Mouse (Mus musculus) adrenal gland (tissue): Measurements from ENCODE around the gene Yaf2.
"Not testable (repeated sequence)": the region's sequence is repeated elsewhere in the genome, so short reads cannot be mapped to it uniquely, and the experiment has no call there.

ENCODE experiments used
- intact Hi-C: fragments of 180-260 bp; cut with DNase I; formaldehyde crosslinking; loops from one replicate; pipeline ENCODE4 v1.15.1; 2025
- long read RNA-seq, 2 experiments: library from polyadenylated mRNA; unstranded; transcript quantifications; one replicate each; pipeline ENCODE4 v2.0.0; 2020; ENCODE audit warnings: borderline replicate concordance in 1 of 2; ENCODE audit not compliant: insufficient replicate concordance in 1 of 2

The Yaf2 gene
- long read RNA-seq, experiment 1, transcript Yaf2-202 (5 exons, 1,870 nt): minor isoform, 27 of 71 reads
- long read RNA-seq, experiment 1, transcript Yaf2-201 (4 exons, 1,676 nt): major isoform, 34 of 71 reads
- long read RNA-seq, experiment 1, partial matches to known transcripts: 8 of 71 reads
- long read RNA-seq, experiment 1, other reads (novel, unspliced or antisense): 2 of 71 reads
- long read RNA-seq, experiment 2, transcript Yaf2-202 (5 exons, 1,870 nt): minor isoform, 24 of 75 reads
- long read RNA-seq, experiment 2, transcript Yaf2-201 (4 exons, 1,676 nt): major isoform, 39 of 75 reads
- long read RNA-seq, experiment 2, partial matches to known transcripts: 11 of 75 reads
- long read RNA-seq, experiment 2, other reads (novel, unspliced or antisense): 1 of 75 reads

DNA sequence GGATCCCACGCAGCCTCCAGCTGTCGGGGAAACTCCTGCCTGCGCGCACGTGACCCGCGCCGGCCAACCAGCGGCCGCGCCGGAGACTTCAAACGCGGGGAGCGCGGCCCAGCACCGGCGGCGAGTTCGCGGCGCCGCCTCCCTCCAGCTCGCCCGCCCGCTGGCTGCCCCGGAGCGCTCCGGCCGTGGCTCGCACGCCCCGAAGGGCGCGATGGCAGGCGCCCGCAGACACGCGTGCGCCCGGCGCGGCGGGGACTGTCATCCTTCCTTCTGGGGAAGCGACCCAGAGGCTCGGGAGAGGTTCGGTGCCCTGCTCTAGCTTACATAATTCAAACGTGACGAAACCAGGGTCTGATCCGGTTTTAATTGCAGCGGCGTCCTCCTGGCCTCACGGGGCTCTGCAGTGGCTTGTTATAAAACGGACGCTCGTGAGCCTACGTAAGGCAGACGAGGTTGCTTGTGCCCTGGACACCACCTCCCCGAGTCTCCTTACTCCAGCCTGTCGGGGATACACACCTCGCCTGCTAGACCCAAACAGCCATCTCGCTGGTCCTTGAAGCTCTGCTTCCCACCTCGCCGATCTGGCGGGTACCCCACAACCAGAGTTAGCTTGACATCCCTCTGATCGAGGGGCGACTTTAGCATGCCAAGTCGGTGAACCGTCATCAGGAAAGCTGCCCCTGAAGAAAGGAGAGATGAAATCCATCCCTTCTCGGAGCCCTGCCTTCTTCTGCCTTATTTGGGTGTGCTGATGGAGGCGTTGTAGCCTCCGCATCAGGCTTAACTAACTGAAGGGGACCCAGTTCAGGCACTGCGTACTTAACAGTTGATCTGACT is at the start of gene Yaf2:
Gene Yaf2, minus strand, starts transcription at position 11 of the 837 bp plus-strand sequence.
- intact Hi-C loops: loop anchor here (5.0 kb wide), 2 partner anchors 60 kb away; partner anchors contain the start of genes Gxylt1, Pphln1 and Zcrb1

DNA sequence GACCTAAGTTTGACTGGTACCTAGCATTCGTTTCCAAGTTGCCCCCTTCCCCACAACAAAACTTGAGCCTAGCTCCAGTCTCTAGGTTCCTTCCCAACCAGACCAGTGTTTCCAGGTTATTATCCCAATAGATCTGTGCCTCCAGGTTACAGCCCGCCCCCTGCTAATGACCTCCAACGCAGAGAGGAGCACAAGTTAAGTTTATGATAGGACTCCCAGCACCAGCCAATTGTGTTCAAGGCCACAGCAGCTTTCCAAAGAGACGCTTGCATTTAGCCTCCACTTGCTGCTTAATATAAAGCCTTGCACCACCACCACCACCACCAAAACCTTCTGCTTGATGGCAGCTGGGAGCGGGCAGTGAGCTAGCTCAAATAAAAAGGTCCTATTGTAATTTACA is 44.6 kb upstream of the Yaf2 start:
- intact Hi-C loops: no loop called here

DNA sequence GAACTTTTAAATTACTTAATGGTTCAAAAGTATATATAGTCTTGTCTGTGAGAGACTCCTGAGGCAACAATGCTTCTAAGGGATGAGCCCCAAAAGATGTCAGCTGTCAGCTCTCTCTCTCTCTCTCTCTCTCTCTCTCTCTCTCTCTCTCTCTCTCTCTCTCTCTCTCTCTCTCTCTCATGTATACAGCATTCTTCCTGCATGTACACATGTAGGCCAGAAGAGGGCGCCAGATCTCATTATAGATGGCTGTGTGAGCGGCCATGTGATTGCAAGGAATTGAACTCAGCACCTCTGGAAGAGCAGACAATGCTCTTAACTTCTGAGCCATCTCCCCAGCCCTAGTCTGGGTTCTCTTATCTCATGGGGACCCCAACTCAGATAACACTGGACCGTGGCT is 42.4 kb upstream of the Yaf2 start:
- intact Hi-C loops: no loop called here

DNA sequence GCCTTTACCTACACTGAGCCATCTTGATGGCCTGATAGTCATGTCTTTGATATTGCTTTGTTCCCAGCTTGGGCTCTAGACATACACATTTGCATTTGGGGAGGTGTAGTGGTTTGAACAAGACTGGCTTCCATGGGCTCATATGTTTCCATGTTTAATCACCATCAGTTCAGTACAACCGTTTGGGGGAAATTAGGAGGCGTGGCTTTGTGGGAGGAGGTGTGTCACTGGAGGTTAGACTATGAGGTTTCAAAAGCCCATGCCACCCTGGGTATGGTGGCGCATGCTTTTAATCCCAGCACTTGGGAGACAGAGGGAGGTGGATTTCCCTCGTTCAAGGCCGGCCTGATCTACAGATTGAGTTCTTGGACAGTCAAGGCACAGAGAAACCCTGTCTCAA is 39.0 kb upstream of the Yaf2 start:
- intact Hi-C loops: no loop called here

DNA sequence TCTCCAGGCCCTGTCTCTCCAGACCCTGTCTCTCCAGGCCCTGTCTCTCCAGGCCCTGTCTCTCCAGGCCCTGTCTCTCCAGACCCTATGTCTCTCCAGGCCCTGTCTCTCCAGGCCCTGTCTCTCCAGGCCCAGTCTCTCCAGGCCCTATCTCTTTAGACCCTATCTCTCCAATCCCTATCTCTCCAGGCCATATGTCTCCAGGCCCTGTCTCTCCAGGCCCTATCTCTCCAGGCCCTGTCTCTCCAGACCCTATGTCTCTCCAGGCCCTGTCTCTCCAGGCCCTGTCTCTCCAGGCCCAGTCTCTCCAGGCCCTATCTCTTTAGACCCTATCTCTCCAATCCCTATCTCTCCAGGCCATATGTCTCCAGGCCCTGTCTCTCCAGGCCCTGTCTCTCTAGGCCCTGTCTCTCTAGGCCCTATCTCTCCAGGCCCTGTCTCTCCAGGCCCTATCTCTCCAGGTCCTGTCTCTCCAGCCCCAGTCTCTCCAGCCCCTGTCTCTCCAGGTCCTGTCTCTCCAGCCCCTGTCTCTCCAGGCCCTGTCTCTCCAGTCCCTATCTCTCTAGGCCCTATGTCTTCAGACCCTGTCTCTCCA is 35.9 kb upstream of the Yaf2 start:
- intact Hi-C loops: not testable (repeated sequence)

DNA sequence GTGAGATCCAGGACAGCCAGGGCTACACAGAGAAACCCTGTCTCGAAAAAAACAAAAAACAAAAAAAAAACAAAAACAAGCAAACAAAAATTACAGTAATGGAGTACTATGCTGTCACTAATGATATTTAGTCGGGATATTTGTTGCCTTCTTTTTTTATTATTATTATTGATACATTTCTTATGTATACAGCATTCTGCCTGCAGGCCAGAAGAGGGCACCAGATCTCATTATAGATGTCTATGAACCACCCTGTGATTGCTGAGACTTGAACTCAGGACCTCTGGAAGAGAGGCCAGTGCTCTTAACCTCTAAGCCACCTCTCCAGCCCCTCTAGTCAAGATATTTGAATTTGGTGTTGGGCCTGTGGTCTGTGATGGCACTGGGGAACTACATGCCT is 35.1 kb upstream of the Yaf2 start:
- intact Hi-C loops: no loop called here

DNA sequence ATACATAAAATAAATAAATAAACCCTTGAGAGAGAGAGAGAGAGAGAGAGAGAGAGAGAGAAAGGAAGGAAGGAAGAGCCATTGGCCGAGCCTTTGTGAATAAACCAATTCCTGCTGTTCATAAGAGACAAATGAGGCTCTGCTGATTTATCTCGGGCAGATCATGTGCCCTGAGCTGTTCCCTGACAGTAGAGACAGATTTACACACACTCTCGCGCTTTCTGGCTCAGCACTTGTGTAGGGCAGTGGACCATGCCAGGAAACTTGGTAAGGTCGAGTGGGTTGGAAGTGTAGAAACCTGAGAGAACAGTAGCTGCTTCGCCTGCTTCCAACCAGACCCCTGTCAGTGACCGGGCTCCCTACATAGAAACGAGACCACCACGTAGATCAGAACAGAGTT is 31.8 kb upstream of the Yaf2 start:
- intact Hi-C loops: no loop called here

DNA sequence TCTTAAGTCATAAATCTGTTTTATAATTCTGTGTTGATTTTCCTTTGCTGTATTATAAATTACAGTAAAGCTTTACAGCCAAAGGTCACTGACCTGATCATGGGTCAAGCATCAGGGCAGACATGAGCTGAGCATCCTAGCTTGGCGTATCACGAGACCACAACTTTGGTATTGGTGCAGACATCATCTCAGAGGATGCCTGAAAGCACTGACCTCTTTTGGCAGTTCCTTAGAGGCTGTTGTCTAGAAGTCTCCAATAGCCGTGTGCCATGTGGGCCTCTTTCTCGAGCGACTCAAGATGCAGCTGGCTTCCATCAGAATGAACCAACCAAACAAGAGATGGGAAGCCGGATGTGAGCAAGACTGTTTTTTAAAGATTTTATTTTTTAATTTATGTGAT is 28.8 kb upstream of the Yaf2 start:
- intact Hi-C loops: no loop called here

DNA sequence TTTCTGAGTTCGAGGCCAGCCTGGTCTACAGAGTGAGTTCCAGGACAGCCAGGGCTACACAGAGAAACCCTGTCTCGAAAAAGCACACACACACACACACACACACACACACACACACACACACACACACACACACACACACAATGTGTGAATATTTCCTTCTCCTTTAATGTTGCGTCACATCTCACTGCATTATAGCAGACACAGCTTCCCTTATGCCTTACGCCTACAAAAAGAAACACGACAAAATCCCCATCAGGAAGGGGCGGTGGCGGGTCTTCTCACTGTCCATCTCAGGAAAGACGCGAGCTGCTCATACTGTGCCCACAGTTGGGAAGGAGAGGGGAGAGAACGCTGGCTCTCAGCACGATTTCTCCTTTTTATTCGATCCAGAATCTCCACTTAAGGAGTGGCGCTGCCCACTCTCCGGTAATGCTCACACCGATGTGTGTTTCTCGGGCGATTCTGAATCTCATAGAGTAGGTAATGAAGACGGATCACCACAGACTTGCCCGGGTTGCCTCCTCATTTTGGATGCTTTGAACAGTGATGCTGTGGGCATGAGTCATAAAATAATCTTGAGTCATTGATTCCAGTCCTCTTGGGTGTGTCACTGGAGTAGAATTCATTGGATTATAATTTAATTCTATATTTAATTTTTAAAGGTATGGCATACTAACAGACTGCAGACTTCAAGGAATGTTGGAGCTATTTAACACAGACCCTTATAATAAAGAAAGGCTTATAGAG is 21.8 kb upstream of the Yaf2 start:
- intact Hi-C loops: no loop called here

DNA sequence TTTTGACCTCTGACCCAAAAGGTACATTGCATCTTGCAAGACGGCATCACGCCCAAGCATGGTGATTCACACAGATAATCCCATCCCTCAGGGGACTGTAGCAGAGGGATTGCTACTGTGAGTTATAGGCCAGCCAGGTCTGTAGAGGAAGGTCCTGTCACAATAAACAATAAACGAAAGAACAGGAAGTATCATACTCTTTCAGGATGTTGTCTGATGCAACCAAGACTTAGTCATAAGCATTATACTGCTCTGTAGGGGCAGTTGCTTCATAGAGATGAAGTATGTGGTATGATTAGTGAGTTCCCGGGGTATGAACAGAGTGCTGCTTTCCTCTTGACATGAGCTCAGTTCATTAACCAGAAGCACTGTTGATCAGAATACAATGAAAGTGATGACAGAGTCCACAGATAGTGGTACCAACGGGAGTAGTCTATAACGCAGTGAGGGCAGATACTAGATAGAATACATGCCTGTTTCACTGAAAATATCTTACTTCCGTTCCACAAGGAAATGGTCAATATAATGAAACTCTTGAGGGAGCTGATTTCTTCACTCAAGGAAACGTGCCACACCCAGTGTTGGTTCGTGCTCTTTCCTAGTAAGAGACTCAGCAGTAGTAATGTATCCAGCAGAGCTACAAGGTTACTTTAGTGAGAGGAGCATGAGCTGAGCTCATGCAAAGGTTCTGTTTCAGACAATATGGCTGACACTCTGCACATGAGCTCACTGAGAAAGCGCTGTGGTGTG is 4.1 kb upstream of the Yaf2 start:
- intact Hi-C loops: no loop called here

DNA sequence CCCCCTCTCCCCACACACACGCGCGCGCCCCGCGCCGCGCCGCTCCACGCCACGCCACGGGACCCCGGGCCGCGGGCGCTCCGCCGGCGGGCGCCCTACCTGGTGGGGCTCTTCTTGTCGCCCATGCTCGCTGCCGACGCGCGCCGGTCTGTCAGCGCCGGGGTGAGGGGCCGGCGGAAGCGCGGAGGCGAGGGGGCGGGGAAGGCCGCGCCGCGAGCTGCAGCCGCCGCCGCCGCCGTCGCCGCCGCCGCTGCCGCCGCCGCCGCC is 144 bp downstream of the Yaf2 start:
- intact Hi-C loops: loop anchor here (5.0 kb wide), 2 partner anchors 59 to 61 kb away; partner anchors contain the start of genes Gxylt1, Pphln1 and Zcrb1

DNA sequence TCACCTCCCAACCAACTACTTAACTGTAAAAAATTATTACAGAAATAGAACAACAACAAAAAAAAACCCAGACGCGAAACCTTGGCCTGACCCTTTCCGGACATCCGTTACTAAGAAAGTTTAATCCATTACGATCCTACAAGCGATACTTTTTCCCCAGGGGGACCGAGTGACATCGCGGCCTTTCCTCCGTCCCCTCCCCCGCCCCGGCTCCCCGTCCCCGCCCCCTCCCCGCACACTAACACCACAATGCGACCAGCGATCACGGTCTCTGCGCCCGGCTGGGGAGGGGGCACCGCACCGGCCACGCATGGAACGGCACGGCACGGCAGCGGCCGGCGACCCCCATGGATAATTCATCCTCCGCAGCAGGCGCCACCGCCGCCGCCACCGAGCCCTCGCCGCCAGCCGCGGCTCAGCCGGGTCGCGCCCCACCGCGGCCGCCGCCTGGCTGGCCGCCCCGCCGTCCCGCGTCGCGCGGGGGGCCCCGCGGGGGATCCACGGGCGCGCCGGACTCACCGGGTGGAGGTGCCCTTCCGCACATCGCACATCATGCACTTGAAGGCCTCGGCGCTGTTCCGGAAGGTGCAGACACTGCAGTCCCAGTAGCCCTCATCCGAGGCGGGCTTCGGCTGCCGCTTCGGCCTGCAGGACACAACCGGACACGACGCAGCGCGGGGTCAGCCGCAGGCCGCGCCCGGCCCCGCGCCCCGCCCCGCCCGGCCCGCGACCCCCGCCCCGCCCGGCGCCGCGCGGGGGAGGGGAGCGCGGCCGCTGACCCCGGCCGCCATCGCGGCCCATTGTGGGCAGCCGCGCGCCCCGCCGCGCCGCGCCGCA is 696 bp downstream of the Yaf2 start:
- intact Hi-C loops: loop anchor here (5.0 kb wide), 2 partner anchors 59 to 61 kb away; partner anchors contain the start of genes Gxylt1, Pphln1 and Zcrb1

DNA sequence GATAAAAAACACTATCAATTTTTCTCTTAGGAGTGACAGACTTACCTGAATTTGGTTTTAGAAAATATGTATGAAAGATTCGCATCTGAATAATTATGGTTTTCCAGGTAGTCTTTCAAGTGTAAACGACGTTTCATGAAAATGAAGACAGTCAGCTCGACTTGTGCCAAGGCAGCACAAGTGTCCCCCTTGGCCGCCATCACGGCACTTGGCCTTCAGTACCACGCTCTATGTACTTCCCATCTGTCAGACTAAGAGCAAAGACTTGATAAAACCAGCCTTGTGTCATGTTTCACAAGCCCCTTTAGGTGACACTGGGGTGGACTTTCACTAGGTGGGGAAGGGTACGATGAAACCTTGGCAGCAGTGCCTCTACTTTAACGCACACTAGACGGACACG is 5.5 kb downstream of the Yaf2 start:
- intact Hi-C loops: no loop called here

DNA sequence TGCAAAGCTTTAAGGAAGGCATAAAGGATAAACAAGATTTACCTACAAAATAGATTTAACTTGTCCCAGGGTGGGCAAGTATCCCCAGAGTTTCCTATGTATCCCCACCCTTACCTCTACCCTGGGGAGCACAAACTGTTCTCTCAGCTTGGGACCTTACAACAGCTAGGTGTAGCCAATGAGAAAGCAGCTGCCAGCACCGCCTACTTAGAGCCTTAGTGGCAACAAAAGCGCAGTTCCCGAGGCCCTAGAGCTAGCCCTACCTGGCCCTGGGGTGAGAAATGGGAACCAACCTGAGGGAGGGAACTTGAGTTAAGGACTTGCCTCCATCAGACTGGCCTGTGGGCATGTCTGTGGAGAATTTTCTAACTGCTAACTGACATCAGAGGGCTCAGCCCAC is 9.5 kb downstream of the Yaf2 start:
- intact Hi-C loops: no loop called here

DNA sequence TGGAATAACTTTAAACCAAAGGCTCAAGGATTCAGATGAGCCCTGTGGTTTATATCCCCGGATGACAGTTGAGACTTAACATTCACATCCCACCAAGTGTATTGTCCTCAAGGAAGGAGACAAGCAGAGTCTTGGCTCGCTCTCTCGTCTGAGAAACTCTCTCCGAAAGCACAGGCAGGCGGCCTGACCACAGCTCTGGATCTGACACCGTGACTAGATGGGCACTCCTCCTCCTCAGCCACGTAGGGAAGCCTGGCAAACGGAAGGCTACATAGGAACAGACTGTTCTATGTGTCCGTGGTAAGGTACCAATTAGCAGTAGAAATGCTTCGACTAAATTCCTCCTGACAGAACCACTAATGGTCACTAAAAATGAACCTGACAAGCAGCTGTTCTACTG is 10.1 kb downstream of the Yaf2 start:
- intact Hi-C loops: no loop called here

DNA sequence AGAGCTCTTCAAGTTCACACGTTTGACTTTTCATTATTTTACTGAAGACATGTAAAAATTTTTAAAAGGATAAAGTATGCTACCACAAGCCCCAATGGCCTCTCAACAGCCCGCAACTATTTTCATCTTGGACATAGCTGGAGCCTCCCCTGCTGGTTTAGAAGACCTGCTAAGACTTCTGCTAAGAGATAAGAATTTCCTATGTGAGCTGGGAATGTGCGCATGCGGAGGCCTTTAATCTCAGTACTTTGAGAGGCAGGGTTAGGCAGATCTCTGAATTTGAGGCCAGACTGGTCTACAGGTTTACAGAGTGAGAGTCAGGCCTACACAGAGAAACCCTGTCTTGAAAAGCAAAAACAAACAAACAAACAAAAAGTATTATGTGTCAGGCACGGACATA is 11.4 kb downstream of the Yaf2 start:
- intact Hi-C loops: no loop called here

DNA sequence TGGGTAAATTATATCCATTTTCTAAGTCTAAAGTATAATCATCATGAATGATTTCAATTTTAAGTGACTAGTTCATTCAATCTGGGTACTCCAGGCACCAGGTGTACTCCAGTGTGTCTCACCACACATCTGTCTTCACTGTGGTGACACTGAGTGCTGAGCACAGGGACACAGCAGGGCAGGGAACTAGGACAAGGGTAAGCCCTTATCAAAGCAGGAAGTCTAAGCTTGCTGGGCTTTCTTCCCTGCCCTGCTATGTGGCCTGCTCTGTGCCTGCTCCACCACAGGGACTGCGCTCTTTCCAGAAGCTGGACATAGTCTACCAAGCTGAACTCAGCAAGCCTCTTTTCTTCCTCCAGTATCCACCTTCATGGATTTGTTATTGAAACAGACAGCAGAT is 18.0 kb downstream of the Yaf2 start:
- intact Hi-C loops: no loop called here

DNA sequence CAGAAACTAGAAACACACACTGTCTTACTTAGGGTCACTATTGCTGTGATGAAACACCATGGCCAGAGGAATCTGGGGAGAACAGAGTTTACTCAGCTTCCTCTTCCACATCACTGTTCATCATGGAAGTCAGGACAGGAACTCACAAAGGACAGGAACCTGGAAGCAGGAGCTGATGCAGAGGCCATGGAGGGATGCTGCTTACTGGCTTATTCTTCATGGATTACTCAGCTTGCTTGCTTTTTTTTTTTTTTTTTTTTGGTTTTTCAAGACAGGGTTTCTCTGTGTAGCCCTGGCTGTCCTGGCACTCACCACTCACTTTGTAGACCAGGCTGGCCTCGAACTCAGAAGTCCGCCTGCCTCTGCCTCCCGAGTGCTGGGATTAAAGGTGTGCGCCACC is 26.4 kb downstream of the Yaf2 start:
- intact Hi-C loops: not testable (repeated sequence)

DNA sequence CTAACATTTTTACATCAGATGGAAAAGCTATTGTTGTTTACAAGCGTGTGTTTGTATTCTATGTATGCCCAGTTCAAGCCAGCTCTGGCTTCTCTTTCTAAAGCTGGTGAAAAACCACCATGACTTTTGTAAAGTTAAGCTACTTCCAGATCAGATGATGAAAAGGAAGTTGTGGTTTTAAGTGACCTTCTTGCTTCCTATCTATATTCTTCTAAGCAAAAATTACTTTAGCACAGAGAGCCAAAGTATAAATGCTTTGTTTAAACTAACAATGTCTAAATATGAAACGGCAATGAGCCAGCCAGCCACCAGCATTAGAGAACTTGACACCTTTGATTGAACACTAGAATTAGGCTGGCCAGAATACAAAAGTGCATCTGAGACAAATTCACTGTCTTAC is 38.5 kb downstream of the Yaf2 start:
- intact Hi-C loops: no loop called here

DNA sequence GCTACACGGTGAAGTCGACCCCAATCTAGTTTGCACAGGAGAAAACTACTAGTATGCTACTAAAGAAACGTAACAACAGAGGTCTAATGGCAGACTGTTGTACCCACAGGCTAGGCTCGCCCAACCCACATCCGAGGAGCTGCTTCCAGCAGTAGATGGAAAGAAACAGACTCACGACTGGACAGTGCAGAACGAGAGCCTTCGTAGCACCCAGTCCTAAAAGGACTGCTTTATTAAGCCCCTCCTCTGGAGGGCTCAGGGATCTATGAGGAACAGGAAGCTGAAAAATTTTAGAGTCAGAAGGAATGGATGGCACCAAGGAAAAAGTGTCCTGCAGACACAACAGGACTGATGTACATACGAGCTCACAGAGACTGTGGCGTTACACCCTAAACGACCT is 42.3 kb downstream of the Yaf2 start:
- intact Hi-C loops: no loop called here
